In the genomic region with DNA sequence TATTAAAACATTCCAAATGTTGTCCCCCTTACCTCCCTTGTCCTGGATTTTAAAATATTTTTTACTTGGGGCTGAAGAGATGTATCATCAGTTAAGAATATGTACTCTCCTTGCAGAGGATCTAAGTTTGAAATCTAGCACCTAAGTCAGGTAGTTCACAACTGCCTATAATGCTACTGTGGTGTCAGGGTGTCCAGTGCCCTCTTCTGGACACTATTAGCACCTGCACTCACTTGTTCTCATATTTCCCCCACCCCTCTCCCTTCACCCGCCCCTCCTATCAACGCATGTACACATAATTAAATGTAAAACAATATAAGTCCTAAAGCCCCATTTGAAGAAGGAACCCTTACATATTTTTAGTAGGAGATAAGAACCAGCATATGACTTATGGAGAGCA, we compare ENCODE assay signal across 9 mouse cellular contexts. TPM values are rescaled to one million over a fixed set of nuclear protein-coding genes. Genes with fewer than 3 reads are reported as not detected.
A peak's percentile ranks its signal among the peaks of the same experiment; 100 is the strongest.
DNase-seq lines count a peak whose midpoint lies in the region; ATAC-seq and TF ChIP-seq lines count a peak whose summit lies in the region.
"Had no signal": no experiment of that assay in that cellular context is flagged by ENCODE, and none has a peak within 500 bp of the region (broad histone marks: within the 10 kb centered on the region; RNA-seq: fewer than 3 reads in every experiment).

No protein-coding gene starts in this region.

- no peaks in the 10 kb centered on the region for H3K36me3 ChIP-seq in kidney, adult 2 months (ENCODE audit: control insufficient read depth, insufficient read depth, low read length)
- no peaks in the 10 kb centered on the region for H3K36me3 ChIP-seq in kidney, embryonic 16.5 days (ENCODE audit: insufficient read depth, low read length)
- H3K36me3 ChIP-seq in E14TG2a.4 (ENCODE audit: insufficient read depth, low read length), result no peaks in the 10 kb centered on the region
- no peaks in the 10 kb centered on the region for H3K36me3 ChIP-seq in megakaryocyte, embryonic 14.5 days (replicated peaks; ENCODE audit: low read length)

- 20% methylated on average over 2 of the region's 2 CpGs for WGBS in kidney, adult 2 months
- WGBS in kidney, embryonic 16.5 days, result 44% methylated on average over 2 of the region's 2 CpGs

- H3K4me3 ChIP-seq in kidney, adult 2 months (ENCODE audit: insufficient read depth, low read depth, low read length), result no peak overlapping the region
- no peak overlapping the region for H3K4me3 ChIP-seq in kidney, embryonic 16.5 days (ENCODE audit: low read length)
- no peak overlapping the region for H3K4me3 ChIP-seq in E14TG2a.4 (replicated peaks; ENCODE audit: low read length)
- H3K4me3 ChIP-seq in megakaryocyte, embryonic 14.5 days (replicated peaks), result peak overlapping the region; percentile 65

- DNase-seq in kidney, adult 2 months, result peak; percentile 13
- DNase-seq in frontal cortex, postnatal 25 days (ENCODE audit: low spot score in 2 of 2), result no peak
- no peak for DNase-seq in right cerebral cortex, adult 18-20 months
- DNase-seq in left cerebral cortex, adult 11 months (ENCODE audit: low spot score), result no peak
- DNase-seq: cerebellum, postnatal 36 days had no signal

- no peak overlapping the region for H3K27ac ChIP-seq in kidney, adult 2 months (ENCODE audit: insufficient read depth, low read depth, low read length)
- H3K27ac ChIP-seq in kidney, embryonic 16.5 days (ENCODE audit: low read length), result no peak overlapping the region

- TF ChIP-seq CTCF in kidney, adult 2 months (conservative IDR thresholded peaks at IDR 0.05; ENCODE audit: insufficient read depth, insufficient read length, low read depth, low read length), result peak; percentile 56
- TF ChIP-seq CTCF in E14TG2a.4 (conservative IDR thresholded peaks at IDR 0.05; ENCODE audit: low read length), result peak; percentile 40

- H3K4me2 ChIP-seq in kidney, embryonic 16.5 days (replicated peaks; ENCODE audit: low read depth, low read length), result no peak overlapping the region

- no peaks in the 10 kb centered on the region for H3K27me3 ChIP-seq in kidney, adult 2 months (replicated peaks; ENCODE audit: control insufficient read depth, insufficient read depth, low read length)
- H3K27me3 ChIP-seq in kidney, embryonic 16.5 days (ENCODE audit: insufficient read depth, low read length), result no peaks in the 10 kb centered on the region
- H3K27me3 ChIP-seq in E14TG2a.4 (ENCODE audit: insufficient read depth, low read length), result no peaks in the 10 kb centered on the region
- H3K27me3 ChIP-seq in megakaryocyte, embryonic 14.5 days (replicated peaks), result peaks cover 10% of the 10 kb centered on the region

- H3K9me3 ChIP-seq in kidney, embryonic 16.5 days (ENCODE audit: low read length), result no peaks in the 10 kb centered on the region
- no peaks in the 10 kb centered on the region for H3K9me3 ChIP-seq in E14TG2a.4 (ENCODE audit: low read length)
- no peaks in the 10 kb centered on the region for H3K9me3 ChIP-seq in megakaryocyte, embryonic 14.5 days

- no peak overlapping the region for H3K9ac ChIP-seq in kidney, embryonic 16.5 days (replicated peaks; ENCODE audit: low read length)

- H3K4me1 ChIP-seq in kidney, adult 2 months (ENCODE audit: control insufficient read depth, insufficient read depth, low read length), result no peaks in the 10 kb centered on the region
- no peaks in the 10 kb centered on the region for H3K4me1 ChIP-seq in kidney, embryonic 16.5 days (ENCODE audit: insufficient read depth, low read length)
- peaks cover 4% of the 10 kb centered on the region; the same call in 1 of the 2 replicates for H3K4me1 ChIP-seq in E14TG2a.4 (replicated peaks; ENCODE audit: low read depth, low read length)
- peaks cover 22% of the 10 kb centered on the region for H3K4me1 ChIP-seq in megakaryocyte, embryonic 14.5 days

- ATAC-seq in kidney, embryonic 16.5 days (ENCODE audit: low FRiP score, low TSS enrichment), result no peak
- peak; percentile 98 for ATAC-seq in common myeloid progenitor, adult 5-6 weeks (replicated peaks; ENCODE audit: low read depth, poor library complexity, severe bottlenecking)

- TF ChIP-seq POLR2A in kidney, adult 2 months (IDR thresholded peaks at IDR 0.05; ENCODE audit: low read depth, low read length), result no peak

RNA-seq across cellular contexts. Expression of gene Ccng1, which starts 8.3 kb away (rescaled TPM):
- polyA plus RNA-seq in kidney, adult 2 months (2012; rRNA removed), result 24.6 and 29.1 TPM in 2 replicates
- 44.3 and 45.2 TPM in 2 replicates for polyA plus RNA-seq in kidney, embryonic 16.5 days (2015; fragmentation: Nextera tagmentation; extraction: Ambion mirVana)
- total RNA-seq in common myeloid progenitor, adult 5-6 weeks (2017), result 71.8 and 83.1 TPM in 2 replicates
- 42.4 and 46.2 TPM in 2 replicates for polyA plus RNA-seq in megakaryocyte, embryonic 14.5 days (2012; ENCODE audit: insufficient read depth, low replicate concordance)

RNA-seq across cellular contexts. Expression of gene Nudcd2, which starts 29.9 kb away (rescaled TPM):
- 7.5 and 9.7 TPM in 2 replicates for polyA plus RNA-seq in kidney, adult 2 months (2012; rRNA removed)
- polyA plus RNA-seq in kidney, embryonic 16.5 days (2015; fragmentation: Nextera tagmentation; extraction: Ambion mirVana), result 161 and 170 TPM in 2 replicates
- 173 and 217 TPM in 2 replicates for total RNA-seq in common myeloid progenitor, adult 5-6 weeks (2017)
- polyA plus RNA-seq in megakaryocyte, embryonic 14.5 days (2012; ENCODE audit: insufficient read depth, low replicate concordance), result 10.3 and 35.3 TPM in 2 replicates

RNA-seq across cellular contexts. Expression of gene Hmmr, which starts 30.2 kb away (rescaled TPM):
- 0.31 and 0.35 TPM in 2 replicates for polyA plus RNA-seq in kidney, adult 2 months (2012; rRNA removed)
- polyA plus RNA-seq in kidney, embryonic 16.5 days (2015; fragmentation: Nextera tagmentation; extraction: Ambion mirVana), result 43.2 and 49.1 TPM in 2 replicates
- total RNA-seq in common myeloid progenitor, adult 5-6 weeks (2017), result 93.3 and 111 TPM in 2 replicates
- polyA plus RNA-seq in megakaryocyte, embryonic 14.5 days (2012; ENCODE audit: insufficient read depth, low replicate concordance), result 0.56 and 2.2 TPM in 2 replicates

Comparison
In these comparisons a context has a peak if more than half of its experiments do, and no peak if none do; other contexts are left out.
1. RNA of gene Hmmr, which starts 30.2 kb away (polyA plus RNA-seq): 43.2 to 49.1 TPM in kidney, embryonic 16.5 days; 0.56 to 2.2 TPM in megakaryocyte, embryonic 14.5 days and 0.31 to 0.35 TPM in kidney, adult 2 months; every median in the first group is over 10 times any median in the second.